In the genomic region with DNA sequence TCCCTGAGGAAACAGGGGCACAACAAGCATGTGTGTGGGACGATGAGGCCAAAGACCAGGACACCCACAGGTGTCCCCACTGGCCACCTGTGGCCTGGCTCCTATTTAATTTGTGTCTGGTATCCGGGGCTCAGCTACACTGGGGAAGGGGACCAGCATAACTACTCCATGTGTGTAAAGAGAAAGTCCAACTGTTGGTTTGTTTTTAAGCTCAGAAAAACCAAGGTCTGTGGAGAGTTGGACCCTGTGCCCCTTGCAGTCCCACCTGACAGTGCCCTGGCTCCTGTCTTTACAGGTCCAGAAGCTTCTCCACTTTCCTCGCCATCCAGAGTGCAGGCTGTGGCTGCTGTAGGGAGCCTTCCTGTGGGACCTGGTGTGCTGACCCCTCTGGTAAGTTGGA, we compare ENCODE assay signal across 18 mouse cellular contexts. TPM values are rescaled to one million over a fixed set of nuclear protein-coding genes. Genes with fewer than 3 reads are reported as not detected.
DNase-seq lines count a peak whose midpoint lies in the region; TF ChIP-seq lines count a peak whose summit lies in the region.
"Had no signal": no experiment of that assay in that cellular context is flagged by ENCODE, and none has a peak within 500 bp of the region (broad histone marks: within the 10 kb centered on the region; RNA-seq: fewer than 3 reads in every experiment).

A gene (plus strand): TSS at position 301 of the 400 bp plus-strand sequence.

- no peak within 1 kb of the TSS for H3K27ac ChIP-seq in cerebellum, adult 2 months (ENCODE audit: insufficient read depth, low read length)
- H3K27ac ChIP-seq: embryonic facial prominence, embryonic 13.5 days; heart, embryonic 13.5 days; neural tube, embryonic 13.5 days had no signal

- no peaks in the 10 kb centered on the region for H3K27me3 ChIP-seq in cerebellum, adult 2 months (ENCODE audit: control insufficient read depth, insufficient read depth, low read length)
- H3K27me3 ChIP-seq: embryonic facial prominence, embryonic 13.5 days; neural tube, embryonic 13.5 days had no signal

- 87% methylated on average over 3 of the region's 3 CpGs for WGBS in cerebellum, adult 2 months

- no peak for DNase-seq in cerebellum, adult 2 months
- no peak for DNase-seq in cerebellum, adult 9-10 months
- no peak for DNase-seq in left cerebral cortex, adult 18-20 months (ENCODE audit: low spot score in 2 of 2)
- no peak for DNase-seq in left cerebral cortex, adult 11 months (ENCODE audit: low spot score)
- no peak for DNase-seq in layer of hippocampus, postnatal 10 days (ENCODE audit: low spot score in 2 of 2)
- no peak for DNase-seq in left cerebral cortex, postnatal 25 days (ENCODE audit: low spot score in 2 of 2)
- DNase-seq in right cerebral cortex, adult 18-20 months: no peak
- DNase-seq in cerebellum, postnatal 14 days: no peak
- DNase-seq: forebrain, postnatal 0 days; heart, adult 11 months; heart, postnatal 36 days; kidney, adult 9 months; lung, adult 18-20 months; thymus, adult 18-20 months had no signal

- H3K4me3 ChIP-seq in cerebellum, adult 2 months (replicated peaks; ENCODE audit: insufficient read depth, low read depth, low read length): no peak within 1 kb of the TSS
- H3K4me3 ChIP-seq: embryonic facial prominence, embryonic 13.5 days; heart, embryonic 13.5 days; neural tube, embryonic 13.5 days had no signal

- intact Hi-C loops in left cerebral cortex, postnatal 25 days (cut with DNase I): no loop called here

- no peak for TF ChIP-seq CTCF in cerebellum, adult 2 months (IDR thresholded peaks at IDR 0.05; ENCODE audit: borderline replicate concordance, insufficient read depth, low read depth, low read length)

- H3K4me1 ChIP-seq in cerebellum, adult 2 months (ENCODE audit: control insufficient read depth, insufficient read depth, low read length): no peaks in the 10 kb centered on the region
- H3K4me1 ChIP-seq: embryonic facial prominence, embryonic 13.5 days; heart, embryonic 13.5 days; neural tube, embryonic 13.5 days had no signal

- no peak for TF ChIP-seq POLR2A in cerebellum, adult 2 months (IDR thresholded peaks at IDR 0.05; ENCODE audit: borderline replicate concordance, insufficient read depth, low read length)

RNA-seq across cellular contexts. Expression of the gene that starts here (rescaled TPM):
- 46.3 and 53.6 TPM in 2 replicates for polyA plus RNA-seq in cerebellum, adult 2 months (2012; rRNA removed)
- 100 to 1,000 TPM; 124 to 128 TPM for total RNA-seq in left cerebral cortex, adult 18-20 months (2021)
- total RNA-seq in layer of hippocampus, postnatal 10 days (2021): 100 to 1,000 TPM; 113 to 116 TPM
- 100 to 1,000 TPM; 148 to 167 TPM for total RNA-seq in left cerebral cortex, postnatal 25 days (2021)
- total RNA-seq: megakaryocyte-erythroid progenitor cell, adult 5-6 weeks had no signal
